Mouse (Mus musculus): Measurements from ENCODE around the gene Ergic1.

GRCm38 (mm10) chr17:26609820-26610219, 48.5 kb downstream of the Ergic1 start:
- TF ChIP-seq CTCF (IDR thresholded peaks at IDR 0.05; ENCODE audit: control insufficient read depth, insufficient read depth, insufficient read length) (no peak), USF1 (IDR thresholded peaks at IDR 0.05; ENCODE audit: low read depth) (no peak), CEBPB (IDR thresholded peaks at IDR 0.05; ENCODE audit: low read depth) (no peak), MAX (IDR thresholded peaks at IDR 0.05) (no peak), MYOD1 (IDR thresholded peaks at IDR 0.05; ENCODE audit: control insufficient read depth, insufficient read length, low read depth) (no peak), MYOG (IDR thresholded peaks at IDR 0.05; ENCODE audit: control insufficient read depth, extremely low read depth, insufficient read length) (no peak)
